Mouse (Mus musculus): ENCODE results near the gene Ncapd2. TPM values are rescaled to one million over a fixed set of nuclear protein-coding genes. Genes with fewer than 3 reads are reported as not detected.

Ncapd2 gene
- polyA plus RNA-seq, 1 experiment from 2014 or later: 48.8 TPM

DNA sequence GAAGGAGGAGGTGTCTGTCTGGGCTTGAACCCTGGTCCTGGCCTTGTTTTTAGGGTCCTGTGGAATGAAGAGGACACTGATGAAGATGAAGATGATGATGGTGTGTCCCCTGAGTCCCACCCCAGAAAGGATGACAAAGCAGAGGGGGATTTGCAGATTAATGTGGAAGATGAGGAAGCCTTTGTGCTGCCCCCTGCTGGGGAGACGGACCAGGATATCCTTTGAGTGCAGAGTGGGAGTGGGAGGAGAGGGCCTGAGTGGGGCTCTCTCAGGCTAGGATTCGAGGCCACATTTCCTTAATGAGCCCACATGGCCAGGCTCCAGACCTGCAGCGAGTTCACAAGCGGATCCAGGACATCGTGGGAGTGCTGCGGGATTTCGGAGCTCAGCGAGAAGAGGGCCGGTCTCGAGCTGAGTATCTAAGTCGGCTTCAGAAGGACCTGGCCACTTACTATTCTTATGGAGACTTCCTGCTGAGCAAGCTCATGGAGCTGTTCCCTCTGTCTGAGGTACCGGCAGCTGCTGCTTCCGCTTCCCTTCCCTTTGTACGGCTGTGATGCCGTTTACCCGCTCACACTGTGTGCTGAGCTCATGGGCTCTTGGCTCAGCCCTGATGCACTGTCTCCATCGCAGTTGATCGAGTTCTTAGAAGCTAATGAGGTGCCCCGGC is 54.4 kb downstream of the Ncapd2 start:
- Histone ChIP-seq H3K9ac (no peak overlapping the region), H3K27me3 (no peaks in the 10 kb centered on the region), H3K4me3 (no peak overlapping the region), H3K27ac (replicated peaks) (no peak overlapping the region), H3K4me1 (replicated peaks) (peaks cover 14% of the 10 kb centered on the region), H3K4me2 (no peak overlapping the region), H3K36me3 (peaks cover 90% of the 10 kb centered on the region), H3K9me3 (no peaks in the 10 kb centered on the region)
- no peak for ATAC-seq (ENCODE audit: low read depth)
- WGBS: 83% methylated on average over 19 of the region's 19 CpGs

GRCm38 (mm10) chr6:125132470-125132869 is 59.0 kb downstream of the Ncapd2 start:
- Histone ChIP-seq H3K27ac (replicated peaks) (no peak overlapping the region), H3K9me3 (no peaks in the 10 kb centered on the region), H3K4me2 (peak overlapping the region; percentile 92), H3K36me3 (peaks cover 76% of the 10 kb centered on the region), H3K4me3 (peak overlapping the region; percentile 92), H3K9ac (peak overlapping the region; percentile 85), H3K27me3 (no peaks in the 10 kb centered on the region), H3K4me1 (replicated peaks) (peaks cover 19% of the 10 kb centered on the region)
- no peak for ATAC-seq (ENCODE audit: low read depth)
- whole genome bisulfite sequencing: 6% methylated on average over 11 of the region's 11 CpGs

DNA sequence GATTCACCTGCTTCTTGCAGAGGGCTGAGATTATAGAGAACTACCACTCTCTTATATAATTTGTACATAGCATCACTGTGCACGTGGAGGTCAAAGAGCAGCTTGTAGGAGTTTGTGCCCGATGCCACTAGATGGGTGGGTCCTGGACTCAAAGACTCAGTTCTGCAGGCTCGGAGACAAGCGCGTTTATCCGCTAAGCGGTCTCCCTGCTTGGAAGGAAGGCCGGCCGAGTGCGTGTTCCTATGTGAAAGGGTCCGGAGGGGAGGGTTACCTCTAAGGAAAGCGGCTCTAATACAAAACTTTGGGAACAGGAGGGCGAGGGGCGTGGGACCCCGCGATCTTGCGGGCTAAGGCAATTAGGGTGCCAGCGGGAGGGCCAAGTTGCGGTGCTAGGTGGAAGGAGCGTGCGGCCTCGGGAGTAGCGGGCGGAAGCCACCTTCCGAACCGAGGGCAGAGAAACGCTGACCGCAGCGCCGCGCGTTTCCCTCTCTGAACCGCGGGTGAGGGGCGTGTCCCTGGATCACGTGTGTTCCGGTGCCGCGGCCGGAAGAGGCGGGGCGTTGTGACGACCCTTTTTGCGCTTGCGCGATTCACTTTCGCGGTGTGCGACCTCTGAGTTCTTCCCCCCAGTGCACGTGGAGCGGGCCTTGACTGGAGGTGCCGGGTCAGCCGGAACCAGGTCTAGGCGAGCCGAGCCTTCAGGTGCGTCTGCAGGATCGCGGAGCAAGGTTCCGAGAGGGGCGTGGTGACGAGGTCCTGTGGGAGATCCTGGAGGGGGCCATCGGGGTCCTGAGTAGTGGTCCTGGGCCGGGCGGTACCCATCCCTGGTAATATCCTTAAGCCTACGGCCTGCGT is 60.0 kb downstream of the Ncapd2 start, which contains the start of gene Nop2:
Gene Nop2, plus strand, starts transcription at position 608 of the 855 bp plus-strand sequence.
- Histone ChIP-seq H3K4me3 (peak within 1 kb of the TSS; percentile 92), H3K4me1 (replicated peaks) (peaks cover 19% of the 10 kb centered on the region), H3K27ac (replicated peaks) (peak within 1 kb of the TSS; percentile 84), H3K4me2 (peak within 1 kb of the TSS; percentile 92), H3K9ac (peak within 1 kb of the TSS; percentile 85), H3K9me3 (no peaks in the 10 kb centered on the region), H3K36me3 (peaks cover 76% of the 10 kb centered on the region), H3K27me3 (no peaks in the 10 kb centered on the region)
- under 1% methylated on average over 66 of the region's 66 CpGs for WGBS
- peak; percentile 94 for ATAC-seq (ENCODE audit: low read depth)

DNA sequence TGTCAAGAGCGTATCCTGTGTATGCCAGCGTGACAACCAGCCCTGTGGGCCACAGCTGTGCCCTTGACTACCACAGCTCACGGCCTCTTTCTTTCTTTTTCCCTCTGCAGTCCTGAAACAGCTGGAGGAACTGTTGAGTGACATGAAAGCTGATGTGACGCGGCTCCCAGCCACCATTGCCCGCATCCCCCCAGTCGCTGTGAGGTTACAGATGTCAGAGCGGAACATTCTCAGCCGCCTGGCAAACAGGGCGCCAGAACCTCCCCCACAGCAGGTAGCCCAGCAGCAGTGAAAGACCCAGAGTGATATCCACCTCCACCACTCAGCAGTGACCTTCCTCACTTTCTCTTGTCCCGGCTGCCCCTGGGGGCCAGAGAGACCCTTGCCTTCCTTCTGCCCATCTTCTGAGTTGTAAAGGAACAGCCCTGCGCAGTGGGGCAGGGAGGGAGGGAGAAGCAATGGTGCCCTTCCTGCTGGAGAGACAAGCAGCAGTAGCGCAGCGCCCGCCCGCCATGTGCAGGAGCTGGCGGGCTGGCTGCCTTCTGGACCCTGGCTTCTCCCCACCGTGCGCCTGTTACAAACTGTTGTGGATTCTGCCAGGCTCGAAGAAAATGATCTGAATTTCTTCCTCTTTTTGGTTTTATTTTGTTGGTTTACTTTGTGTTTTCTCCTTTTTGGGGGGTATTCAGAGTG is 61.6 kb downstream of the Ncapd2 start:
- Histone ChIP-seq H3K4me1 (replicated peaks) (peaks cover 19% of the 10 kb centered on the region), H3K9ac (no peak overlapping the region), H3K27ac (replicated peaks) (no peak overlapping the region), H3K4me3 (no peak overlapping the region), H3K27me3 (no peaks in the 10 kb centered on the region), H3K4me2 (no peak overlapping the region), H3K9me3 (no peaks in the 10 kb centered on the region), H3K36me3 (peaks cover 77% of the 10 kb centered on the region)
- no peak for ATAC-seq (ENCODE audit: low read depth)
- 87% methylated on average over 20 of the region's 20 CpGs for WGBS

- WGBS: 88% methylated on average over 12 of the region's 12 CpGs
- Histone ChIP-seq H3K27ac (replicated peaks) (no peak overlapping the region), H3K9me3 (no peaks in the 10 kb centered on the region), H3K4me2 (no peak overlapping the region), H3K27me3 (no peaks in the 10 kb centered on the region), H3K4me1 (replicated peaks) (peaks cover 19% of the 10 kb centered on the region), H3K36me3 (peaks cover 77% of the 10 kb centered on the region), H3K9ac (no peak overlapping the region), H3K4me3 (no peak overlapping the region)
- no peak for ATAC-seq (ENCODE audit: low read depth)
Measured at GRCm38 (mm10) chr6:125128724-125129123, 62.8 kb downstream of the Ncapd2 start.

DNA sequence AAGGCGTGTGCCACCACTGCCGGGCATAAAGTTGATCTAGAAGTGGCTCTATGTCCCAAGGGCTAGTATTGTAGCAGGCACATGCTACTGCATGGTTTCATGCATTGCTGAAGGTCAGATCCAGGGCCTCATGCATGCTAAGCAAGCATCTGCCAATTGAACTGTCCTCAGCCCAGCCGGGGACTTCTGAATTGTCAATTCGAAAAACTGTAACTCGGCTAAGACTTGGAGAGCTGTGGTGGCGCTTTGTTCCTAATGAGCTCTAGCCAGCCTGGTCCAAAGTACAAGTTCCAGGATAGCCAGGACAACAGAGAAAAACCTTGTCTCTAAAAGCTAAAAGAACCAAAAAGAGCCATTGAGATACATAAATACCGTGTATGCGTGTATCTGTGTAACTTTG is 72.1 kb downstream of the Ncapd2 start:
- Histone ChIP-seq H3K4me2 (no peak overlapping the region), H3K4me3 (no peak overlapping the region), H3K27ac (replicated peaks) (no peak overlapping the region), H3K27me3 (no peaks in the 10 kb centered on the region), H3K4me1 (replicated peaks) (no peaks in the 10 kb centered on the region), H3K9ac (no peak overlapping the region), H3K9me3 (no peaks in the 10 kb centered on the region), H3K36me3 (peaks cover 96% of the 10 kb centered on the region)
- 95% methylated on average over 8 of the region's 8 CpGs for WGBS
- no peak for ATAC-seq (ENCODE audit: low read depth)

Small RNA genes lying within 50 kb of the gene (microRNA-seq; reads per million reads assigned to microRNA genes)
- gene Mir3098 (not detected), gene Mir8113 (not detected)

Other genes with a start within 250 kb of the Ncapd2 start
- gene Cops7a, start 226.2 kb downstream of the Ncapd2 start, polyA plus RNA-seq (2015; fragmentation: Nextera tagmentation; extraction: Ambion mirVana): 85.4 and 96.4 TPM in 2 replicates
- 28.4 and 28.9 TPM in 2 replicates for gene Pianp, start 195.0 kb downstream of the Ncapd2 start, polyA plus RNA-seq (2015; fragmentation: Nextera tagmentation; extraction: Ambion mirVana)
- 20.0 and 23.2 TPM in 2 replicates for gene Zfp384, start 182.6 kb downstream of the Ncapd2 start, polyA plus RNA-seq (2015; fragmentation: Nextera tagmentation; extraction: Ambion mirVana)
- gene Ing4, start 151.9 kb downstream of the Ncapd2 start, polyA plus RNA-seq (2015; fragmentation: Nextera tagmentation; extraction: Ambion mirVana): 147 and 148 TPM in 2 replicates
- gene Acrbp, start 142.0 kb downstream of the Ncapd2 start, polyA plus RNA-seq (2015; fragmentation: Nextera tagmentation; extraction: Ambion mirVana): 19.0 and 21.0 TPM in 2 replicates
- gene Lpar5, start 123.8 kb downstream of the Ncapd2 start, polyA plus RNA-seq (2015; fragmentation: Nextera tagmentation; extraction: Ambion mirVana): 0.43 and 0.77 TPM in 2 replicates
- 89.0 and 107 TPM in 2 replicates for gene Chd4, start 95.7 kb downstream of the Ncapd2 start, polyA plus RNA-seq (2015; fragmentation: Nextera tagmentation; extraction: Ambion mirVana)
- 44.5 and 45.3 TPM in 2 replicates for gene Nop2, start 59.8 kb downstream of the Ncapd2 start, polyA plus RNA-seq (2015; fragmentation: Nextera tagmentation; extraction: Ambion mirVana)
- gene Iffo1, start 46.5 kb downstream of the Ncapd2 start, polyA plus RNA-seq (2015; fragmentation: Nextera tagmentation; extraction: Ambion mirVana): 21.1 and 24.0 TPM in 2 replicates
- 1,206 and 1,336 TPM in 2 replicates for gene Gapdh, start 25.2 kb downstream of the Ncapd2 start, polyA plus RNA-seq (2015; fragmentation: Nextera tagmentation; extraction: Ambion mirVana)
- gene Mrpl51, start 100 bp upstream of the Ncapd2 start, polyA plus RNA-seq (2015; fragmentation: Nextera tagmentation; extraction: Ambion mirVana): 143 and 158 TPM in 2 replicates
- 16.2 and 17.1 TPM in 2 replicates for gene Vamp1, start 23.9 kb upstream of the Ncapd2 start, polyA plus RNA-seq (2015; fragmentation: Nextera tagmentation; extraction: Ambion mirVana)
- 4.8 and 5.5 TPM in 2 replicates for gene Tapbpl, start 40.2 kb upstream of the Ncapd2 start, polyA plus RNA-seq (2015; fragmentation: Nextera tagmentation; extraction: Ambion mirVana)
- 1.3 and 1.6 TPM in 2 replicates for gene Cd27, start 45.3 kb upstream of the Ncapd2 start, polyA plus RNA-seq (2015; fragmentation: Nextera tagmentation; extraction: Ambion mirVana)
- not detected in 2 replicates for gene Tuba3a, start 94.3 kb upstream of the Ncapd2 start, polyA plus RNA-seq (2015; fragmentation: Nextera tagmentation; extraction: Ambion mirVana)
- 16.3 and 17.5 TPM in 2 replicates for gene Ltbr, start 122.2 kb upstream of the Ncapd2 start, polyA plus RNA-seq (2015; fragmentation: Nextera tagmentation; extraction: Ambion mirVana)
- gene Scnn1a, start 129.0 kb upstream of the Ncapd2 start, polyA plus RNA-seq (2015; fragmentation: Nextera tagmentation; extraction: Ambion mirVana): 0.36 and 0.63 TPM in 2 replicates
- gene Tnfrsf1a, start 157.7 kb upstream of the Ncapd2 start, polyA plus RNA-seq (2015; fragmentation: Nextera tagmentation; extraction: Ambion mirVana): 17.5 and 21.5 TPM in 2 replicates
- 0.23 TPM in 1 of 2 replicates, not detected in the other for gene Plekhg6, start 189.1 kb upstream of the Ncapd2 start, polyA plus RNA-seq (2015; fragmentation: Nextera tagmentation; extraction: Ambion mirVana)

Measured in neural tube, embryonic 13.5 days (tissue).